Mouse (Mus musculus) activated CD4-positive, CD25-positive, alpha-beta regulatory T cell, adult 4 months (primary cell): ENCODE results near the gene Itga9. TPM values are rescaled to one million over a fixed set of nuclear protein-coding genes. Genes with fewer than 3 reads are reported as not detected.

Source experiments
- ATAC-seq: one replicate; pipeline ENCODE4 v1.8.0; 2017
- polyA plus RNA-seq, 2 experiments: library from polyadenylated mRNA; unstranded; fragments of 100-300 nt; shearing (Covaris generic); gene quantifications; one replicate each; pipeline ENCODE4 v1.2.1; 2017

Itga9 gene
- polyA plus RNA-seq, 2 experiments from 2014 or later: 0.54 TPM; not detected in 1

GRCm38 (mm10) chr9:118654969-118655368 is 48.5 kb downstream of the Itga9 start:
- no peak for ATAC-seq

GRCm38 (mm10) chr9:118655726-118656125 is 49.2 kb downstream of the Itga9 start:
- no peak for ATAC-seq

- ATAC-seq: no peak
Measured at GRCm38 (mm10) chr9:118658159-118658558, 51.7 kb downstream of the Itga9 start.

GRCm38 (mm10) chr9:118659809-118660208 is 53.3 kb downstream of the Itga9 start:
- ATAC-seq: no peak

- no peak for ATAC-seq
Measured at GRCm38 (mm10) chr9:118660259-118660658, 53.8 kb downstream of the Itga9 start.

GRCm38 (mm10) chr9:118662026-118662425 is 55.5 kb downstream of the Itga9 start:
- peak; percentile 19 for ATAC-seq

- ATAC-seq: peak; percentile 77
Measured at GRCm38 (mm10) chr9:118662476-118662875, 56.0 kb downstream of the Itga9 start.

- no peak for ATAC-seq
Measured at GRCm38 (mm10) chr9:118663938-118664337, 57.4 kb downstream of the Itga9 start.

- no peak for ATAC-seq
Measured at GRCm38 (mm10) chr9:118666069-118666468, 59.6 kb downstream of the Itga9 start.

GRCm38 (mm10) chr9:118669696-118670095 is 63.2 kb downstream of the Itga9 start:
- peak; percentile 95 for ATAC-seq

GRCm38 (mm10) chr9:118674277-118674676 is 67.8 kb downstream of the Itga9 start:
- ATAC-seq: no peak

- peak; percentile 5 for ATAC-seq
Measured at GRCm38 (mm10) chr9:118674761-118675160, 68.3 kb downstream of the Itga9 start.

GRCm38 (mm10) chr9:118675573-118676170 is 69.2 kb downstream of the Itga9 start:
- ATAC-seq: no peak

GRCm38 (mm10) chr9:118676692-118677091 is 70.2 kb downstream of the Itga9 start:
- ATAC-seq: no peak

GRCm38 (mm10) chr9:118677349-118677748 is 70.9 kb downstream of the Itga9 start:
- ATAC-seq: no peak

- ATAC-seq: peak; percentile 93
Measured at GRCm38 (mm10) chr9:118678020-118678750, 71.7 kb downstream of the Itga9 start.

GRCm38 (mm10) chr9:118678759-118679158 is 72.3 kb downstream of the Itga9 start:
- ATAC-seq: peak; percentile 42

GRCm38 (mm10) chr9:118681506-118681905 is 75.0 kb downstream of the Itga9 start:
- ATAC-seq: no peak

GRCm38 (mm10) chr9:118682154-118682553 is 75.7 kb downstream of the Itga9 start:
- ATAC-seq: no peak

- ATAC-seq: no peak
Measured at GRCm38 (mm10) chr9:118683507-118683906, 77.0 kb downstream of the Itga9 start.

GRCm38 (mm10) chr9:118684343-118684742 is 77.9 kb downstream of the Itga9 start:
- ATAC-seq: peak; percentile 82

GRCm38 (mm10) chr9:118686166-118686961 is 79.9 kb downstream of the Itga9 start:
- no peak for ATAC-seq

GRCm38 (mm10) chr9:118688248-118688647 is 81.8 kb downstream of the Itga9 start:
- ATAC-seq: no peak
